Mouse (Mus musculus): ENCODE measurements around the gene Rassf5.

Gene Rassf5

DNA sequence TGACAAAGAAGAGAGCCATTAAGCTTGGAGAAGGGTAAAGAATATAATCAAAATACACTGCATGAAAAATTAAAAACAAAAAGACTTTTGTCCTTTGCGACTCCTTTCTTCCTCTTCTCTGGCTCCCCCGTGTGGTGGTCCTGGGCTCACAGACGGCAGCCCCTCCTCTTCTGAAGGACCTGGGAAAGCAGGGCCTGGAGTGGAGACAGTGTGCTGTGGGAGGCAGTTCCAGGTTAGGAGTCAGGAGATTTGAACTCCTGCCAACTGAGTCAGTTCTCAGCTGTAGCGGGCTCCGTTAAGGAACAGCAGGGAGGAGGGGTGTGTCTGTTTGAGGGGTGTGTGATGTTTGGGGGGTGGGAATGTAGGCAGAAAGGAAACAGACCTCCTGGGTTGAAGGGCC, 37.5 kb downstream of the Rassf5 start:
- DNase-seq = peak; percentile 90

DNA sequence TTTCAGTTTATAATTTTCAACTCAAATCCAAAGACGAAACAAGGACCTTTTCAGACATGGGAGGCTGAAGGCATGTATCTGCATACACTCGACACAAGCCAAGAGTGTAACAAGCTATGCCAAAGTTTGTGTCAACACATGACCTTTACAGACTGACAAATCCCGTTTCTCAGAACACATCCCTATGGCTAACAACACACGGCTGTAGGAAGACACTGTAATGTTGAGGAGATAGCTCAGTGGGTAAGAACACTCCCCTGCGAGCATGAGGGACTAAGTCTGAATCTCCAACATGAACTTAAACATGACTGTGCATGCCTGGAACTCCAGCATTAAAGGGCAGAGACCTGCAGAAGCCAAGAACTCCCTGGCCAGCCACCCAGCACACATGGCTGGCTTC, 38.7 kb downstream of the Rassf5 start:
- no peak for DNase-seq

DNA sequence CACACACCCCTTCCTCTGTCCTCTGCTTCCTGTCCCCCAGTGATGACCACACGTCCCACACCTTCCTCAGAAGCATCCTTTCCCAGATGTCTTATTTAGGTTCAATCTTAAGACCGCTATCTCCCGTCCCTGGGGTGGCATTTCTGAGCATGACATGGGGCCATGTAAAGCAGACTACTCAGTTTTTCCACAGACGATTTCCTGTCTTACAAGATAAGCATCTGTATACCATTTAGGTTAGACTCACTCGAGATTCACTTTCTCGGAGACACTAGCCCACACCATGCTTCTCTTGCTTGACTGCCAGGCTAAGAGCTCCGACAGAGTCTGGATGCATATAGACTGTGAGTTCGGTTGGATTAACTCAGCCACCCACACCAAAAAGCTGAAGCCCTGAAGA, 40.6 kb downstream of the Rassf5 start:
- DNase-seq = peak; percentile 57

DNA sequence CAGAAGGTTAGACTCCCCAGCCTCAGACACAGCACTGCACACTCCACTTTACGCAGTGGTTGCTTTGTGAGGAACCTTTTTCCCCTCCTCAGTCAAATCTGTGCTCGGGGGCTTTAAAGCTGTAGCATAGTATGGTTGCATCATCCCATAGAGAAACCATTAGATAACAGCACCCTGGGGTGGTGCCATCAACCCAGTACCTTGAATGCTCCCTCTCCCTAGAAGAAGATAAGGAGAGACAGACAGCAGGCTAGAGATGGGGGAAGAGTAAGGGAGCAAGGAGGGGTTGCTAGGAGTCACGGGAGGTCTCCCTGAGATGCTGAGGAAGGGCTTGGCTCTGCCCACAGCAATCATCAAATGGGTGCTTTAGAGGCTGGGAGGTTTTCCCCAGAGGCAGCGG, 43.7 kb downstream of the Rassf5 start:
- no peak for DNase-seq

DNA sequence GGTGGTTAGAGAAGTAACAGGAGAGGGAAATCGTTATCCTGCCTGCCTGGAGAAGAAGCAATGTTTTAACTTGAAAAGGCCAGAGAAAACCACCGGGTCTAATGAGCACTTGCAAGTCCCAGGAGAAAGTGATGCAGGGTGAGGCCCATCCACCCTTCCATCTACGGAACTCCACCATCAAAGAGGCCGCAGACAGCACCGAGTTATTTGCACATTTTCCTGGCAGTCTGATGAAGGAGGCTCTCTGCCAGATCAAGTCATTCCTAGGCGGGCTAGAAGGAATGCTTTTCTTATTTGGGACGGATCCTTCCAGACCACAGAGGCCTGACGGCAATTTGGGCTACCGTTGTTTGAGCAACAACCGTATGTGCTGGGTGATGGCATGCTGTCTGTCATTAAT, 44.5 kb downstream of the Rassf5 start:
- DNase-seq = peak; percentile 35

DNA sequence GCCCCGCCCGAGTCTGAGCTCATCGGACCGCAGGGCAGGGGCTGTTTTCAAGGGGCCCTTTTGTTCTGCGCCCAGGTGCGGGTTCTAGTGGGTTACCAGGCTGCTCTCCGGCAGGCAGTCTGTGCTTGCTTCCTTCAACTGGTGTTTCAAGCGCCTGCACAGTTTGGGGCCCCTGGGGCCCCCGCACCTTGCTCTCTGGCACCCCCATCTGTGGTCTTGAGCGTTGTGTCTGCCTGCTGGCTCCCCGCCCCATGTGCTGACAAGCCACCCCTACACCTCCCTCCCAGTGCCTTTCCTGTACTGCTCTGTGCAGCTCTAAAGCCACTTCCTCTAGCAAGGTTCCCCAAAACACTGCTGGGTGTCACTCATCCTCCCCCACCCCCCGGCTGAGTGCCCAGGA, 45.1 kb downstream of the Rassf5 start:
- DNase-seq = peak; percentile 98

DNA sequence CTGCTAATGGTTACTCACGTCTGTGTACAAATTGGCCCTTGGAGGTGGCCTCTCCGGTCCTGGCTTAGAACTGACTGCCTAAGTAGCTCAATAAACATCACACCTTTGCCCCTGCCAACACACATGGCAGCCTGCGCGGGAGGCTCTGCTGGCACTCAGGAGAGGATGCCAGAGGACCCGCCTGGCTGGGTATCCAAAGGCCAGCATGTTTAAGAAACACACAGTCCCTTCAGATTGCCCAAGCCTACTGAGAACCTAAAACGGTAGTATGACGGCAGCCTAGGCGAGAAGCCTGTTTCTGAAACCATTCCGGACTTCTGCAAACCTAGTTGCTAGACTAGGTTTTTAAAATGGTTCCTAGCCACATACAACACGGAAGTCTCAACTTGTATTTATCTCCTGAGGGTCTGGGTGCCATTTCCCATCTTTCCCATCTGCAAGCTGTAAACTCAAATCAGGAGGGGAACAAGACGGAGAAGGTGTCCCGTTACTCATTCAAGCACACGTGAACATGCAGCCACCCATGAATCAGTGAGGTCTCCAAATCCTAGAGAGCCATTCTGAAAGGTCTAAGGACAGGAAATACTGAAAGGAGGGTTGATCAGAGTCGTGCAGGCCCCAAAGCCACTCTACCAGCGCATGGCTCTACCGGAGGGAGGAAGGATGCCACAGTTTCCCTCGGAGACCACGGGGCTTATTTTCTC, 45.8 kb downstream of the Rassf5 start:
- peak; percentile 62 for DNase-seq

DNA sequence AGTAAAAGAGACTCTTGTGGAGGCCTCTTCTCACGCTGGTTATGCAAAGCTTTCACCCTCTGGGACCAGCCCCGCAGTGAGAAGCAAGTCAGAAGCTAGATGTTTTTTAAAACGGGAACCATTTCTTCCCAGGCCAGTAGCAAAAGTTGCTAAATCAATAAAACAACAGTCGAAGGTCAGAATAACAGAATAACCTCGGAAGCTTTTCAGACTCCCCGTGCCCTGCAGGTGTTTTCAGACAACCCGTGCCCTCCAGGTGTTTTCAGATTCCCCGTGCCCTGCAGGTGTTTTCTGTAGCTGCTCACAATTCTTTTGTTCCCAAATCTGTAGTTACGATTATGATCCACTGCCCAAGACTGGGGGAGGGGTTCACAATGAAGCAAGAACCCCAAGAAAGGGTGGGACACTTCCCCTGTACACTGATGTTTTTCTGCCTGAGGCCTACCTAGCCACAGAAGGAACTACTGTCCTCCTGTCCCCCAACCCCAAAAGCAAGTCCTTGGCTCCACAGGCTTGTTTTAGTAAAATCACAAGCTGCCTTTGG, 46.6 kb downstream of the Rassf5 start:
- DNase-seq = peak; percentile 43

DNA sequence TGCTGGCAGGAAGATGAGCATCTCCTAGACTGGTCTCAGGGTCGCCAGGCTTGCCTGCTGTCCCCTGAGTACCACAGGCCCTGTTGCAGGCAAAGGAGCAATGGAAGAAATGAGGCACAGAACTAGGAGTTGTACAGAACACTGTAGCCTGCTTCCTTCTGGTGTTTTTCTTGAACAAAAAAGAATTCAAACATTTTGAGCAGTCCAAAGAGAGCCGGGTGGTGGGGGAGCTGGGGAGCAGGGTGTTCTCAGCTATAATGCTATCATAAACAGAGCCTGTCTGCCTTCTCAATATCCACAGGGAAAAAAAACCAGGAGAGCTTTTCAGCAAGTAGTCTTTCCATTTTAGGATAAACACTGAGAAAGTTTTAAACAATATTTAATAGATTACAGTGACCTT, 49.0 kb downstream of the Rassf5 start:
- DNase-seq = no peak

DNA sequence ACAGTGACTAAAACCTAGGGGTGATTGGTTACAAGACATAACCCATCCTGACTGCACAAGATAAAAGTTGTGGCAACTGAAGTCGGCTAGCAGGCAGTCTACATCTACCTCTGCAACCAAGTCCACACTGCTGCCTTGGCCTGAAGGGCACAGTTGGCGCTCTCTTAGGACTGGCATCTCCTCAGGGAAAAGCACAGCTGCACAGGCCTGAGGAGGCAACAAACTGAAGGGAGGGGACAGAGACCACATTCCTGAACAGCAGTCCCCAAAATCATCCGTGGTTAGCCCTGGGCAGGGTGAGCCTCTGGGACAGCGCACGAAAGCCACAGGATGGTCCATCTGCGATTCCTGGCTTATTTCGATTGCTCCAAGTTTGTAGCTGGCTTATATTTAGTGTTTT, 49.4 kb downstream of the Rassf5 start:
- DNase-seq = no peak

DNA sequence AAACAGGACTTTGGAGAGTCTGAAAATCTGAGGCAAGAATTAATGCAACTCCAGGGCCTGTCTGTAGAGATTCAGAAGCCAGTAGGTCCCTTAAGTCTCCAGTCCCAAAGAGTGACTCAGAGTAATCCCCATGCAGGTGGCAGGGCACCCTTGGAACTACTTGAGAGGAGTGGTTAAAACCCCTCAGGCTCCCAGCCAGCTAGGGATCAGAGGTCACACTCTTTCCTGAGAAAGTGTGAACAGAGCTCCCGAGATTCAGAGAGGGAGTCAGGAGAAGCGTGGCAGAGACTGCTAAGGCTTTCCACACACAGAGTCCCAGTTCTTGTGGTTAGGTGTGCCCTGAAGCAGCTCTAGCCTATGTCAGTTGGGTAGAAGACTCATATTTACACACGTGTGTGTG, 51.3 kb downstream of the Rassf5 start:
- no peak for DNase-seq

DNA sequence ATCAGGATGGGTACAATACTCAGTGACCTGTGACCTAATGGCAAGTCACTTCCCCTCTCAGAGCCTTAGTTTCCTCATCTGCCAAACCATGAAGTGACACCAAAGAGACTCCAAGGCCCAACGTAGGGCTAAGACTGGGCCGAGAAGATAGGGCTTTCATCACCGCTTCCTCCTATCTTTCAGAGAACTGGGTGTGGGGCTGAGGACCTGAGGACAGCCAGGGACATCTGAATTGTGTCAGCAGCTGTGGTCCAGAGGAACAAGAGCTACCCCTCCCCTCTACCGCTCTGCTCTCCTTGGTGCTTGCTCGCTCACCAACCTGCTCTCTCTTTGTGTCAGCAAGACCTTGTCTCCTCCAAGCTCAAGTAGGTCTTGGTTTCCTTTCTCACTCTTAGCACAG, 56.4 kb downstream of the Rassf5 start:
- DNase-seq = no peak

DNA sequence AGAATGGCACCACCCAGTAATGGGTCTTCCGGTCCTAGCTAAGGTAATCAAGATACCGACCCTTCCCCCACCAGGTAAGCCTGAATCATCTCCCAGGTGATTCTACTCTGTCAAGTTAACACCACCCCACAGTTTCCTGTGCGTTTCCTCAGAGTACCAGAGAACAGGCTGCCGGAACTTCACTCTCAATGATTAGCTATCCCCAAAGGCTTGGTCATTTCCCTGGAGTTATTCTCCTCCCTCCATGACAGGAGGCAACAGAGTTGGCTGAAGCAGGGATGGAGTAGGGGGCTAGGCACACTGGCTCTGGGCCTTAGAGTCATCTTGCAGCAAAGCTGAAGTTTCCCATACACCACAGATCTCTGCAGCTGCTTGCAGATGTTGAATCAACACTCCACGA, 57.2 kb downstream of the Rassf5 start:
- DNase-seq = no peak

DNA sequence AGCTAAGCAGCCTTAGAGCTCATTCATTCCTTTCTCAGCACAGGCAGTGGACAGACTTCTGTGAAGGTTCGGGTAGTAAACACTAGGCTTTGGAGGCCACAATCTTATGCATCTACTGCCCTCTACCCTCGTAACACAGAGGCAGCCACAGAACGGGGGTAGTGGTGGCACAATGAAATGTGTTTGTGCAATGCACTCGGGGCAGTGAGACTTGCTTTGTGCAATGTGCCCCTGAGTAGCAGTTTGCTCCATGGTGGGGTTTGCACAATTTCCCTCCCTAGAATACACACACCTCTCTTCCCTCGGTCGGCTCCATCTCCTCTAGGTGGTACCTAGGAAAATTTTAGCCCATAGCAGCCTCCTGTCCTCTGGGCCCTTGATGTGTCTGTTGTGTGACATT, 58.1 kb downstream of the Rassf5 start:
- no peak for DNase-seq

DNA sequence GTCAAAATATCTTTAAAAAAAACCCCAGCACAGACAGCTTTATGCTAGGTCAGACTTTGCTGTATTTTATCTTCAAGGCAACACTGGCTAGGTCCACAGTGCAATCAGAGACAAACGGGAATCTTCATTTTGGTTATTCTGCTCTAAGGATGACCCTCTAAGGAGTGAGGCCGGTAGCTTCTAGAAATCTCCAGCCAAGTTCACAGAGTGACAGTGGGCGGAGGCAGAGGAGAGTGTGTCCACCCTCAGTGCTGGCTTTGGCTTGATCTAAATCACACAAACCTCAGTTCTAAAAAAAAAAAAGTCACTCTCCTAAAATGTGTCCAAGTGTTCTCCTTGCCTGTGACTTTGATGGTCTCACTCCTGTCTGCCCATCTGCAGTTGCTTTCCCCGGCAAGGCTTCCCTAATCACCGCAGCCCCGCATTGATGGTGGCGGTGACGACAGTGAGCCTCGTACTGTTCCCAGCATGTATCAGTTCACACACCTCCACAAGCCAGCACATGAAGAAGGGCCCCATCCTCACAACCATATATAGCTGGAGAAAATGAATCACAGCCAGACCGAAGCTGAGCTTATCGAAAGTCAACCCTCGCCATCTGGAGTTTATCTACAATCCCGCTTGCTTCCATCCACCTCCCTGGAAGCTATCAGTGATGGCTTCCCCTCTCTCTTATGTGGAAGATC, 59.1 kb downstream of the Rassf5 start:
- DNase-seq = no peak

DNA sequence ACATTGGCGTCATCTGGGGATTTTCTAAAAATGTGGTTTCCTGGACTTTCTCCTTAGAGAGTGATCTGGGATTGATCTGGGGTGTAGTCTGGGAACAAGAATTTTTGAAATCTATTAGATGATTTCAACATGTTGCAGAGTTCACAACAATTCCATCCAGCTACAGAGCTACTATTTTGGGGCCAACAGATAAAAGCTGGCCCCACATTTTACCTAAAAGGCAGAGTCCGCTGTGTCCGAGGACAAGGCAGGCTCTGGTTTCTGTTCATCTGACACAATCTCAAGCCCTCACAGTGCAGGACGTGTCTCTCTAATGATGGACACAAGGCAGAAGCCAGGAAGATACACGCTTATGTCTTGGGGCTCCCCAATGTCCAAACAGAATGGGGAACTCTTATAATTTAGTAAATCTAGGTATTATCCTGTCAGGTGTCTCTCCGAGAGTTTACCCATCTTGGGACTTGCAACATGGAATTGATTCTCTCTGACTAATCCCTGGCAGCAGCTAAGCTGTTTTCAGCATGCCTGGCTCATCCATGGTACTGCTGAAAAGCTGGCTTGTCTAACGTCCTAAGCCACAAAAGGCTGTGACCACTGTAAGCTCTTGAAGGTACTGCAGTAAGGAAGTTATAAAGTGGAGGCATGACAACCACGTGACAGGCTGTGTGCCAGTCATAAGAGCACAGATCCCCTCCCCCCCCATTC, 60.0 kb downstream of the Rassf5 start:
- DNase-seq = no peak

DNA sequence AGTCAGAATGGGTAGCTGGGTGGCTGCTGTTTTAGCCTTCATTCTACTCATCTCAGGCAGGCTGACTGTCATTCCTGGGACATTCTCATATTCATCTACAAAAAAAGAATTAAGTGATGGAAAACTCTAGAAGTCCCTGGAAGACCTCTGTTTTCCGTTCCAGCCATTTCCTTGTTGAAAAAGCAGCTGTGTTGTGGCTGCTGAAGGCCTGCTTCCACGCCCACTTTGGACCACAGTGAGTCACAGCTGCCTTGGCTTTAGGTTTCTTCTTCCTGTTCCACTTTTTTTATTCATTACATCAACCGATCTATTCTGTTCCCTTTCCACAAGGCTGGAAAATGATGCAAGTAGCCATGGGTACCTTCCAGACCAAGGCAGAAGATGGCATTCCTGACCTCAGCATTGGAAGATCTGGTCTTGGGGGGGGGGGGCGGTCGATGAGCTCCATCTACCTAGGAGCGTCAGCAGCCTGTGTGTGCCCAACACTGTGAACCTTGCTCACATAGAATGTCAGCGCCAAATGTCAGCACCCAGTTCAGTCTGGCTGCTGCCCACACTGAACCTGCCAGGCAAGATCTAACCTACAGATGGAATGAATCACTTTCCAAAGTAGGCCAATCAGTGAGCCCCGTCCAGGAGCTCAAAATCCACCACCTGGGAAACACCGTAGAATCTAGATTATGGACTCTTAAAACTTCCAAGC, 60.7 kb downstream of the Rassf5 start:
- DNase-seq = no peak

DNA sequence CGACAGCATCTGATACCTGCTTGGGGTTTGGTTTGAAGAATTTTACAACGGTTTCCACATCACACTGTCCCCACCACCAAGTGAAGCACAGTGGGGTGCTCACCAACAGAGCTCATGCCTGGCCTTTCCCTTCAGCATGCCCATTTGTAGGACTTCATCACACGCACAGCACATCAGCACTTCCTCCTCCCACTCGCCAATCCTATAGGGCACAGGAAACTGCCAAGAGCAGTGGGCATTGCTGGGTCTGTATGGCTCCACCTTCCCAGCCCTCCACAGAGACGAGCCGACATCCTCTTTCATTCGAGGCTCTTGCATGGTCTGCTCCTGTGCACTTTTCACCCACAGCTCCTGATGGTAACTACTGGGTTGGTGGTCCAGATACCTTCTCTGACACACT, 61.9 kb downstream of the Rassf5 start:
- DNase-seq = no peak

DNA sequence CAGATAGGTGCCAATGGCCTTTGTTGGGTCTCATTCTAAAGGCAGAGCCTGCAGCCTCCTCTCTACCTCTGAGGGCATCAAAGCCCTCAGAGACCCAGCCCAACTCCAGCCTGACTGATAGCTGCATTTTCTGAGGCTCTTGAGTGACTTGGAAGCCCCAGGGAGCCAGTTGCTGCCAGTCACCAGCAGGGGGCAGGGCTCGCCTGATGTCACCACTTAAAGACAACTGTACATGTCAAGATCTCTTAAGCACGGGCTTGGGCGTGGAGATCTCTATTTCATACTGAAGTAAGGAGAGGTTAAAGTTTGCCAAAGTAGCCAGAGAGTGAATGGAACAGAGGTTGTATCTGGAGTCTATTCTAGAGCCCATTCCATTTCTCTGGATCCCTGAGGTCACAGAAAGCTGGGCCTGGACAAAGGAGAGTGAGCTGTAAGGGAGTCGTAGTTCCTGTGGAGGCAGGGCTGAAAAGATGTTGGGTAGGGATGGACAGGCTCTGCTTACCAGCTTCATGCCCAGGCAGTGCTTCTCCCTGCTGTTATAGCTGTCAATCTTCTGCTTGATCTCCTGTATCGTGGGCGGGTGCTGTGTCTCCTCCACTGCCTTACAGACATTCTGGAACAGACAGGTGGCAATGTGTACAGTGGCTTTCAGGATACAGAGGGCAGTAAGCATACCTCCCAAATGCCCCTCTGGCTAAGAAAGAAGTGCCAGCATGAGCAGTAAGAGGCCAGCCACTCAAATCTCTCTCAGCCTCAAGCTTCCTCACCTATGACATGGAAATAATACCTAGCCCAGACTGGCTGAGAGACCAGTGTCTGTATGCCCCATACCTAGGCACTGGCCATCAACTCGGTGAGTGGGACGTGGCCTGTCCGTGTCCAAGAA, 63.2 kb downstream of the Rassf5 start:
- DNase-seq = peak; percentile 86

DNA sequence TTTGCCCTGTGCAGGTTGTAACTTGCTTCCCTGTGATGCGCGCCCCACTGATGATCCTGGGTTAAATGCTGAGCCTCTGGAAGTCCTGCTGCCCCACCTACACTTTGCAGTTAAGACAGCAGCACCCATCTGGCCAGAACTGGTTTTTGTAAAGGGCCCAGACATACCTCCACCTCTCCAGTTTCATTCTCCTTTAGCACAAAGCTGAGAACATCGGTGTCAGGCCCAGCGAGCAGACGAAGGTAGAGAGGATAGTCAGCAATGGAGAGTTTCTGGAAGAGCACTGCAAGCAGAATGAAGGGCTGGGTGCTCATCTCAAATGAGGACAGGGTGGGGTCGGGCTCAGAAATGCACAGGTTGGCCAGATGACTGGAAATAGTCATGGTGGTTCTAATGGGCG, 64.7 kb downstream of the Rassf5 start:
- DNase-seq = no peak

DNA sequence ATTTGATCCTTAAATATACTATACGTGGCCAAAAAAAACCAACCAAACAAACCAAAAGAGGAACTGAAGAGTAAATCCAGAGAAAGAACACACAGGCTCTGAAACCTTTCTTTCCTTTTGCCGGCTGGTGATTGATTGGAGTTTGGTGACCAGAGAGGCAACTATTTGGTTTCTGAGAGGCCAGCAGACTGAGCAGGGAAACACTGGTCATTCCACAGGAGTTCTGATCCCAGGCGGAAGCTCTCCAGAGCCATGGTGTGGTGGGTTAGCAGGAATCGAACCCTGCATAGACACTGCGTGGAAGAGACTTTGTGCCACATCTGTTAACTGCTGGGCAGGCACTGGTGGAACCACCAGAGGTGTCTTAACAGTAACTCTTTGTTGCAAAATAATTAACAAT, 67.0 kb downstream of the Rassf5 start:
- no peak for DNase-seq

DNA sequence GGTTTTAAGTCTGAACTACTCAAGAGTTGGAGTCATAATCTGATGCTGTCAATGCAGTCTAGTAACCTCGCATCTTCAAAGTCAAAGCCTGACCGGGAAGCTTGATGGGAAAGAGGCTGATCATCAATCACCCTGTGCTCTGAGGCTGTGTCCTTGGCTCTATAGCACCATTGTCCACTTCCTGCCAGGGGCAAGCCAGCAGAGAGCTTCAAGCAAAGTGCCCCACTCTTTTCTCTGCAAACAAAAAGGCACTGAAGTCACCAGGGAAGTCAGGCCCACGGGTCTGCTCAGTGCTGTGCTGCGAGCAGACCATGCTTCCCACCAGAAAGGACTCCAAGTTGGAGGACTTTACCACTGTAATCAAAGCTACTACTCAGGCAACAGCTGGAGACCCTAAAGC, 67.8 kb downstream of the Rassf5 start:
- DNase-seq = no peak

All from thymus, postnatal 25 days (tissue).